In genomic region chr6:147817262-147817661, GRCm38 (mm10) we compare ENCODE assay signal across 15 mouse cellular contexts.
"Had no signal": no experiment of that assay in that cellular context is flagged by ENCODE, and none has a peak within 500 bp of the region (broad histone marks: within the 10 kb centered on the region; RNA-seq: fewer than 3 reads in every experiment).

No protein-coding gene starts in this region.

- H3K27ac ChIP-seq: kidney, embryonic 15.5 days; left cerebral cortex, adult 2 months; liver, embryonic 14.5 days; macrophage had no signal

- H3K4me2 ChIP-seq: kidney, embryonic 15.5 days; lung, embryonic 14.5 days had no signal

- ATAC-seq: liver, postnatal 0 days; lung, postnatal 0 days had no signal

- H3K9ac ChIP-seq: kidney, embryonic 15.5 days; liver, embryonic 14.5 days; liver, postnatal 0 days; lung, embryonic 14.5 days had no signal

- DNase-seq: kidney, adult 11 months; kidney, adult 8-10 months; kidney, postnatal 10 days; kidney, postnatal 36 days; layer of hippocampus, postnatal 36 days; liver, postnatal 0 days; lung, embryonic 14.5 days; right cerebral cortex, postnatal 14 days; thymus, adult 18-20 months; thymus, postnatal 36 days had no signal

- H3K9me3 ChIP-seq: kidney, embryonic 15.5 days had no signal

- H3K4me3 ChIP-seq: kidney, embryonic 15.5 days; left cerebral cortex, adult 2 months had no signal

- H3K36me3 ChIP-seq: kidney, embryonic 15.5 days had no signal

- H3K27me3 ChIP-seq: kidney, embryonic 15.5 days had no signal
